Mouse (Mus musculus) forebrain, embryonic 16.5 days (tissue): ENCODE measurements around the gene Tex46. TPM values are rescaled to one million over a fixed set of nuclear protein-coding genes. Genes with fewer than 3 reads are reported as not detected.

ENCODE experiments used
- ATAC-seq: fragments of 200-750 bp; cut with Nextera tagmentation; 2 replicates; pipeline ENCODE4 v1.8.0; 2017; ENCODE audit warnings: mild to moderate bottlenecking, moderate library complexity
- H3K27ac ChIP-seq: fragments of 300-500 bp; sonication (generic); 2 replicates; pipeline ENCODE4 v1.5.1; 2014; ENCODE audit warnings: low read length, control low read depth
- H3K27me3 ChIP-seq: fragments of 300-500 bp; sonication (generic); replicated peaks from 2 replicates; pipeline ENCODE4 v1.6.1; 2014; ENCODE audit warnings: low read length; ENCODE audit not compliant: control insufficient read depth, insufficient read depth
- H3K36me3 ChIP-seq: fragments of 300-500 bp; sonication (generic); 2 replicates; pipeline ENCODE4 v1.6.1; 2014; ENCODE audit not compliant: control insufficient read depth, insufficient read depth
- H3K4me1 ChIP-seq: fragments of 300-500 bp; sonication (generic); replicated peaks from 2 replicates; pipeline ENCODE4 v1.6.1; 2014; ENCODE audit warnings: low read length; ENCODE audit not compliant: control insufficient read depth, insufficient read depth
- H3K4me2 ChIP-seq: fragments of 300-500 bp; sonication (generic); 2 replicates; pipeline ENCODE4 v1.6.1; 2014; ENCODE audit warnings: mild to moderate bottlenecking, low read length, control low read depth
- H3K4me3 ChIP-seq: fragments of 300-500 bp; sonication (generic); replicated peaks from 2 replicates; pipeline ENCODE4 v1.5.1; 2014; ENCODE audit warnings: mild to moderate bottlenecking, low read length, control low read depth
- H3K9ac ChIP-seq: fragments of 300-500 bp; sonication (generic); replicated peaks from 2 replicates; pipeline ENCODE4 v1.6.1; 2014; ENCODE audit warnings: low read depth, low read length, control low read depth
- H3K9me3 ChIP-seq: fragments of 300-500 bp; sonication (generic); 2 replicates; pipeline ENCODE4 v1.6.1; 2016; ENCODE audit warnings: low read length; ENCODE audit not compliant: control insufficient read depth
- WGBS: fragments of 180-500 bp; shearing (Covaris S2); extraction: QIAGEN DNeasy Blood & Tissue Kit; methylation state at CpG from one replicate; pipeline ENCODE4 v1.1.7; 2014; 5-methylcytosine and 5-hydroxymethylcytosine counted together
- microRNA-seq: library from miRNA; unstranded; fragments of <30 nt; microRNA quantifications from one replicate; pipeline ENCODE4, GENCODE M21; 2017
- polyA plus RNA-seq: library from polyadenylated mRNA; unstranded; fragments of >200 nt; fragmentation: Nextera tagmentation; extraction: Ambion mirVana; gene quantifications from 2 replicates; pipeline ENCODE4 v1.2.1, GENCODE M21; 2015

The Tex46 gene
- polyA plus RNA-seq, 1 experiment from 2014 or later: not detected

DNA sequence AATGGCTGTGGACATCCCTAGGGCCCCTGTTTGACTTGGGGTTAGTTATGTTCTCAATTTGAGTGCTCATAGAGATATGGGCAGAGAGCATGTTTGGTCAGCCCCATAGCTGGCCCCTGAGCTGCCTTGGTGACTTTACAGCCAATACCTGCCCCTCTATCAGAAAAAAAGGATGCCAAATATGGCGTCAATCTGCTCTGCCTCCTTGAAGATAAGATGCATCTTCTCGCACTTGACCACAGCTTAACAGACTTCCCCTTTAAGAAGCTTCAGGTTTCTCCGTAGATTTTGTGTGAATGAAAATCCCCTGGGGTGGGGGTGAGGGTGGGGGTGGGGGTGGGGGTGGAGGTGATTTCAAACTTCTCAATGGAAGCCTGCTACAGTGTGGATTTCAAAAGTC is 47.7 kb downstream of the Tex46 start:
- Histone ChIP-seq H3K4me3 (no peak overlapping the region), H3K27me3 (no peaks in the 10 kb centered on the region), H3K4me2 (no peak overlapping the region), H3K9me3 (no peaks in the 10 kb centered on the region), H3K9ac (no peak overlapping the region), H3K27ac (no peak overlapping the region), H3K4me1 (peaks cover 4% of the 10 kb centered on the region), H3K36me3 (peaks cover 48% of the 10 kb centered on the region)
- no peak for ATAC-seq
- 81% methylated on average over 3 of the region's 3 CpGs for WGBS

Small RNA genes within 50 kb of the gene (microRNA-seq; reads per million reads assigned to microRNA genes)
- gene Gm22180: not detected

Other genes starting within 250 kb of the Tex46 start
- 0.96 and 1.2 TPM in 2 replicates for gene Htr1d, start 186.9 kb upstream of the Tex46 start, polyA plus RNA-seq
- gene 6030445D17Rik, start 148.2 kb upstream of the Tex46 start, polyA plus RNA-seq: 0.15 TPM in 1 of 2 replicates, not detected in the other
- gene Luzp1, start 140.7 kb upstream of the Tex46 start, polyA plus RNA-seq: 51.5 and 60.3 TPM in 2 replicates
- 82.2 and 87.4 TPM in 2 replicates for gene Kdm1a, start 7.7 kb upstream of the Tex46 start, polyA plus RNA-seq
- 0.06 TPM in 1 of 2 replicates, not detected in the other for gene Lactbl1, start 12.2 kb downstream of the Tex46 start, polyA plus RNA-seq
- 12.3 and 13.1 TPM in 2 replicates for gene Ephb2, start 225.6 kb downstream of the Tex46 start, polyA plus RNA-seq